Mouse (Mus musculus) limb, embryonic 10.5 days (tissue): Measurements from ENCODE around the gene Ddx10. TPM values are rescaled to one million over a fixed set of nuclear protein-coding genes. Genes with fewer than 3 reads are reported as not detected.

Experiments used
- DNase-seq: peaks from one replicate; pipeline ENCODE4 v3.0.0-alpha.2; 2017; ENCODE audit warnings: low spot score
- H3K27ac ChIP-seq: fragments of 300-500 bp; sonication (generic); 2 replicates; pipeline ENCODE4 v1.5.1; 2016; ENCODE audit warnings: mild to moderate bottlenecking
- H3K27me3 ChIP-seq: fragments of 300-500 bp; sonication (generic); 2 replicates; pipeline ENCODE4 v1.6.1; 2016; ENCODE audit warnings: low read depth, mild to moderate bottlenecking; ENCODE audit not compliant: poor library complexity, severe bottlenecking
- H3K36me3 ChIP-seq: fragments of 300-500 bp; sonication (generic); 2 replicates; pipeline ENCODE4 v1.6.1; 2016; ENCODE audit warnings: mild to moderate bottlenecking, moderate library complexity
- H3K4me1 ChIP-seq: fragments of 300-500 bp; sonication (generic); 2 replicates; pipeline ENCODE4 v1.6.1; 2016
- H3K4me3 ChIP-seq: fragments of 300-500 bp; sonication (generic); 2 replicates; pipeline ENCODE4 v1.5.1; 2016; ENCODE audit warnings: mild to moderate bottlenecking, moderate library complexity
- H3K9me3 ChIP-seq: fragments of 300-500 bp; sonication (generic); replicated peaks from 2 replicates; pipeline ENCODE4 v1.6.1; 2016; ENCODE audit warnings: mild to moderate bottlenecking
- WGBS: fragments of 180-500 bp; shearing (Covaris S2); methylation state at CpG from one replicate; pipeline ENCODE4 v1.1.7; 2016; 5-methylcytosine and 5-hydroxymethylcytosine counted together
- polyA plus RNA-seq: library from polyadenylated mRNA; unstranded; fragments of >200 nt; fragmentation: Nextera tagmentation; extraction: Ambion mirVana; gene quantifications from 2 replicates; pipeline ENCODE4 v1.2.1, GENCODE M21; 2016

Gene Ddx10
- polyA plus RNA-seq, 1 experiment from 2014 or later = 29.2 TPM

- Histone ChIP-seq H3K9me3 (no peaks in the 10 kb centered on the region), H3K36me3 (no peaks in the 10 kb centered on the region), H3K27ac (no peak overlapping the region), H3K4me3 (no peak overlapping the region), H3K4me1 (no peaks in the 10 kb centered on the region), H3K27me3 (no peaks in the 10 kb centered on the region)
- WGBS = 91% methylated on average over 1 of the region's 1 CpGs
- DNase-seq = no peak
Observed at GRCm38 (mm10) chr9:53132826-53133225, 115.0 kb downstream of the Ddx10 start.

- 92% methylated on average over 2 of the region's 2 CpGs for WGBS
- DNase-seq = no peak
- 0 out of 2 replicates have a peak, but pooled peaks cover 3% of the 10 kb centered on the region for H3K36me3 ChIP-seq
- H3K4me3 ChIP-seq = no peak overlapping the region
- no peaks in the 10 kb centered on the region for H3K9me3 ChIP-seq
- no peak overlapping the region for H3K27ac ChIP-seq
- no peaks in the 10 kb centered on the region for H3K4me1 ChIP-seq
- no peaks in the 10 kb centered on the region for H3K27me3 ChIP-seq
Observed at GRCm38 (mm10) chr9:53130460-53130859, 117.4 kb downstream of the Ddx10 start.

GRCm38 (mm10) chr9:53101103-53101502, 146.8 kb downstream of the Ddx10 start:
- WGBS = 87% methylated on average over 1 of the region's 1 CpGs
- H3K9me3 ChIP-seq = no peaks in the 10 kb centered on the region
- H3K27me3 ChIP-seq = no peaks in the 10 kb centered on the region
- H3K4me1 ChIP-seq = no peaks in the 10 kb centered on the region
- no peak overlapping the region for H3K4me3 ChIP-seq
- no peak for DNase-seq
- no peak overlapping the region for H3K27ac ChIP-seq
- H3K36me3 ChIP-seq = no peaks in the 10 kb centered on the region

- Histone ChIP-seq H3K27me3 (no peaks in the 10 kb centered on the region), H3K27ac (no peak overlapping the region), H3K4me1 (no peaks in the 10 kb centered on the region), H3K9me3 (no peaks in the 10 kb centered on the region), H3K4me3 (no peak overlapping the region), H3K36me3 (no peaks in the 10 kb centered on the region)
- WGBS = 91% methylated on average over 5 of the region's 5 CpGs
- no peak for DNase-seq
Observed at GRCm38 (mm10) chr9:53095319-53096165, 152.3 kb downstream of the Ddx10 start.

- Histone ChIP-seq H3K36me3 (no peaks in the 10 kb centered on the region), H3K27me3 (no peaks in the 10 kb centered on the region), H3K4me3 (no peak overlapping the region), H3K9me3 (no peaks in the 10 kb centered on the region), H3K27ac (no peak overlapping the region), H3K4me1 (no peaks in the 10 kb centered on the region)
- WGBS = 93% methylated on average over 7 of the region's 7 CpGs
- DNase-seq = no peak
Observed at GRCm38 (mm10) chr9:53094536-53094935, 153.3 kb downstream of the Ddx10 start.

- Histone ChIP-seq H3K27ac (no peak overlapping the region), H3K27me3 (no peaks in the 10 kb centered on the region), H3K9me3 (no peaks in the 10 kb centered on the region), H3K36me3 (no peaks in the 10 kb centered on the region), H3K4me3 (no peak overlapping the region), H3K4me1 (no peaks in the 10 kb centered on the region)
- 83% methylated on average over 3 of the region's 3 CpGs for WGBS
- no peak for DNase-seq
Observed at GRCm38 (mm10) chr9:53077626-53078025, 170.2 kb downstream of the Ddx10 start.

GRCm38 (mm10) chr9:53075931-53076330, 171.9 kb downstream of the Ddx10 start:
- H3K4me3 ChIP-seq = no peak overlapping the region
- DNase-seq = no peak
- 86% methylated on average over 3 of the region's 3 CpGs for WGBS

GRCm38 (mm10) chr9:53074443-53074842, 173.4 kb downstream of the Ddx10 start:
- no peaks in the 10 kb centered on the region for H3K4me1 ChIP-seq
- no peaks in the 10 kb centered on the region for H3K9me3 ChIP-seq
- H3K27me3 ChIP-seq = no peaks in the 10 kb centered on the region
- DNase-seq = no peak
- H3K36me3 ChIP-seq = no peaks in the 10 kb centered on the region
- 94% methylated on average over 3 of the region's 3 CpGs for WGBS
- H3K4me3 ChIP-seq = no peak overlapping the region
- H3K27ac ChIP-seq = no peak overlapping the region

More at GRCm38 (mm10) chr9:53075931-53076330, 171.9 kb downstream of the Ddx10 start:
- H3K27ac ChIP-seq = no peak overlapping the region
- H3K36me3 ChIP-seq = no peaks in the 10 kb centered on the region
- H3K9me3 ChIP-seq = no peaks in the 10 kb centered on the region
- no peaks in the 10 kb centered on the region for H3K4me1 ChIP-seq
- no peaks in the 10 kb centered on the region for H3K27me3 ChIP-seq

- WGBS = 89% methylated on average over 10 of the region's 10 CpGs
- Histone ChIP-seq H3K27ac (no peak overlapping the region), H3K27me3 (no peaks in the 10 kb centered on the region), H3K36me3 (no peaks in the 10 kb centered on the region), H3K4me1 (no peaks in the 10 kb centered on the region), H3K9me3 (no peaks in the 10 kb centered on the region), H3K4me3 (no peak overlapping the region)
- DNase-seq = no peak
Observed at GRCm38 (mm10) chr9:53073576-53074112, 174.2 kb downstream of the Ddx10 start.

- DNase-seq = no peak
- Histone ChIP-seq H3K27me3 (no peaks in the 10 kb centered on the region), H3K4me3 (no peak overlapping the region), H3K36me3 (no peaks in the 10 kb centered on the region), H3K27ac (no peak overlapping the region), H3K9me3 (no peaks in the 10 kb centered on the region), H3K4me1 (no peaks in the 10 kb centered on the region)
- WGBS = 91% methylated on average over 9 of the region's 9 CpGs
Observed at GRCm38 (mm10) chr9:53072088-53072487, 175.8 kb downstream of the Ddx10 start.

- Histone ChIP-seq H3K27ac (no peak overlapping the region), H3K4me3 (no peak overlapping the region)
- DNase-seq = no peak
Observed at GRCm38 (mm10) chr9:53070875-53071524, 176.9 kb downstream of the Ddx10 start.

GRCm38 (mm10) chr9:53068166-53068565, 179.7 kb downstream of the Ddx10 start:
- H3K4me3 ChIP-seq = no peak overlapping the region
- H3K9me3 ChIP-seq = no peaks in the 10 kb centered on the region
- peaks cover 4% of the 10 kb centered on the region; the same call in 1 of the 2 replicates for H3K4me1 ChIP-seq
- no peak for DNase-seq
- no peaks in the 10 kb centered on the region for H3K27me3 ChIP-seq
- WGBS = 94% methylated on average over 5 of the region's 5 CpGs
- no peaks in the 10 kb centered on the region for H3K36me3 ChIP-seq
- H3K27ac ChIP-seq = no peak overlapping the region

More at GRCm38 (mm10) chr9:53070875-53071524, 176.9 kb downstream of the Ddx10 start:
- H3K36me3 ChIP-seq = no peaks in the 10 kb centered on the region
- H3K4me1 ChIP-seq = peaks cover 4% of the 10 kb centered on the region; the same call in 1 of the 2 replicates
- no peaks in the 10 kb centered on the region for H3K27me3 ChIP-seq
- no peaks in the 10 kb centered on the region for H3K9me3 ChIP-seq
- WGBS = 77% methylated on average over 12 of the region's 12 CpGs

- Histone ChIP-seq H3K9me3 (no peaks in the 10 kb centered on the region), H3K4me3 (no peak overlapping the region), H3K27ac (peak overlapping the region; percentile 16; the same call in 1 of the 2 replicates), H3K4me1 (peaks cover 4% of the 10 kb centered on the region; the same call in 1 of the 2 replicates), H3K36me3 (no peaks in the 10 kb centered on the region), H3K27me3 (no peaks in the 10 kb centered on the region)
- no peak for DNase-seq
- WGBS = 56% methylated on average over 4 of the region's 4 CpGs
Observed at GRCm38 (mm10) chr9:53066428-53066827, 181.4 kb downstream of the Ddx10 start.
